Comparison of ENCODE assay signal across 10 mouse cellular contexts in the genomic region with DNA sequence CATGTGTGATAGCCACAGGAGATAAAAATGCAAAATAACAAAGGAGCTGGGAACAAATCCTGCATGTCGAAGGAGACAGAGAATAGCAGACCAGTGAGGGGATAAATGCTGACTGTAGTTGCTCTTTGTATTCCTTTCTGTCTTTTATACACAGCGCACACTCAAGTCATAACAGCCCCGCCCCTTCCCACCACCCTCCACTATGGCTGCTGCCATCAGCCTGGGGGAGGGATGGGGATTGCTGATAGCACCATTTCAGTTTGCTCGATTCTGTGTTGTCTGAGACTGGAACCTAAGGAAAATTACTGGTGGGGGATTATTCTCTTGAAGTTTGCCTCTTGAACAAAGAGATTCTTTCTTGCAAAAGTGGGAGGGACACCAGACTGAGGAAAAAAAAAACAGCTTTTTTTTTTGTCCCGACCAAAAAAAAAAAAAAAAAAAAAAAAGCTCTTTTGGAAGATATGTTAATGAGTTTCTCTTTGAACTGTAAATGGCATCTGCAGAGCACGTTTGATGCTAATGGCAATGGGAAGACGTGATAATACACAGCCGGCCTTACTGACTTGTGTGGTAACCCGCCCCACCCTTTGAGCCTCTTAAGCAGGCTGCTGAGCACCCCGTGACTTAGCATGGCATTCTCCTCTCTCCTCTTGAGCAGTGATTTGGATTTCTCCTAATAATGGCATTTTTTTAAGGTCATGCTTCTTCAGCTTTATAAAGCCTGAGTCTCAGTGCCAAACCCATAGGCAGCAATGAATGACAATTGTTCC.
A peak's percentile ranks its signal among the peaks of the same experiment; 100 is the strongest.
DNase-seq lines count a peak whose midpoint lies in the region; ATAC-seq and TF ChIP-seq lines count a peak whose summit lies in the region.
"Had no signal": no experiment of that assay in that cellular context is flagged by ENCODE, and none has a peak within 500 bp of the region (broad histone marks: within the 10 kb centered on the region; RNA-seq: fewer than 3 reads in every experiment).

No protein-coding gene starts in this region.

- no peaks in the 10 kb centered on the region for H3K27me3 ChIP-seq in heart, embryonic 14.5 days (ENCODE audit: control insufficient read depth, insufficient read depth, low read length)
- no peaks in the 10 kb centered on the region for H3K27me3 ChIP-seq in forebrain, postnatal 0 days (ENCODE audit: insufficient read depth, low read length)
- no peaks in the 10 kb centered on the region for H3K27me3 ChIP-seq in midbrain, embryonic 16.5 days (ENCODE audit: control insufficient read depth, insufficient read depth, low read depth, low read length)
- no peaks in the 10 kb centered on the region for H3K27me3 ChIP-seq in heart, adult 2 months (ENCODE audit: control insufficient read depth, insufficient read depth, low read length)
- H3K27me3 ChIP-seq: liver, embryonic 15.5 days had no signal

- TF ChIP-seq CTCF in forebrain, postnatal 0 days (IDR thresholded peaks at IDR 0.05; ENCODE audit: low read depth) = no peak
- no peak for TF ChIP-seq CTCF in heart, adult 2 months (IDR thresholded peaks at IDR 0.05)

- H3K4me1 ChIP-seq in heart, embryonic 14.5 days (ENCODE audit: control insufficient read depth in 2 of 2, insufficient read depth in 2 of 2, low read length in 2 of 2) = no peaks in the 10 kb centered on the region
- peaks cover 12% of the 10 kb centered on the region; the same call in 1 of the 2 replicates for H3K4me1 ChIP-seq in forebrain, postnatal 0 days (ENCODE audit: insufficient read depth)
- peaks cover 18% of the 10 kb centered on the region for H3K4me1 ChIP-seq in midbrain, embryonic 16.5 days (ENCODE audit: control insufficient read depth, insufficient read depth, low read length)
- no peaks in the 10 kb centered on the region for H3K4me1 ChIP-seq in heart, adult 2 months (ENCODE audit: control insufficient read depth, insufficient read depth, low read length)
- H3K4me1 ChIP-seq: liver, embryonic 15.5 days had no signal

- H3K27ac ChIP-seq in heart, embryonic 14.5 days (replicated peaks in 1 of 2; ENCODE audit: control insufficient read depth in 1 of 2, insufficient read depth in 1 of 2, low read depth in 2 of 2, low read length in 2 of 2) = no peak overlapping the region
- peak overlapping the region; percentile 64 for H3K27ac ChIP-seq in forebrain, postnatal 0 days (ENCODE audit: low read depth, low read length)
- H3K27ac ChIP-seq in midbrain, embryonic 16.5 days (ENCODE audit: low read length) = peak overlapping the region; percentile 55; the same call in 1 of the 2 replicates
- no peak overlapping the region for H3K27ac ChIP-seq in heart, adult 2 months
- H3K27ac ChIP-seq: liver, embryonic 15.5 days had no signal

- peak overlapping the region; percentile 23 for H3K4me2 ChIP-seq in heart, embryonic 14.5 days (ENCODE audit: low read length)
- H3K4me2 ChIP-seq in forebrain, postnatal 0 days (ENCODE audit: low read depth) = peak overlapping the region; percentile 37
- H3K4me2 ChIP-seq in midbrain, embryonic 16.5 days (ENCODE audit: low read length) = peak overlapping the region; percentile 44
- H3K4me2 ChIP-seq: liver, embryonic 15.5 days had no signal

- no peaks in the 10 kb centered on the region for H3K79me2 ChIP-seq in heart, adult 2 months (replicated peaks; ENCODE audit: control insufficient read depth, insufficient read depth, low read length)

- ATAC-seq in heart, embryonic 14.5 days (ENCODE audit: insufficient number of reproducible peaks, insufficient read depth, low FRiP score, low read depth) = no peak
- ATAC-seq in forebrain, postnatal 0 days = peak; percentile 94
- ATAC-seq in midbrain, embryonic 16.5 days = peak; percentile 92

- TF ChIP-seq EP300 in heart, adult 2 months (IDR thresholded peaks at IDR 0.05; ENCODE audit: insufficient read depth, low read depth, low read length) = no peak

- no peaks in the 10 kb centered on the region for H3K9me3 ChIP-seq in heart, embryonic 14.5 days (ENCODE audit: control insufficient read depth, low read length)
- H3K9me3 ChIP-seq in forebrain, postnatal 0 days (ENCODE audit: low read length) = no peaks in the 10 kb centered on the region
- H3K9me3 ChIP-seq in midbrain, embryonic 16.5 days (replicated peaks; ENCODE audit: control insufficient read depth, low read length, poor library complexity, severe bottlenecking) = no peaks in the 10 kb centered on the region
- H3K9me3 ChIP-seq: liver, embryonic 15.5 days had no signal

- TF ChIP-seq POLR2A in heart, adult 2 months (IDR thresholded peaks at IDR 0.05; ENCODE audit: insufficient read depth, low read depth, low read length) = no peak

- H3K9ac ChIP-seq in heart, embryonic 14.5 days (ENCODE audit: low read length) = no peak overlapping the region
- peak overlapping the region; percentile 14; the same call in 1 of the 2 replicates for H3K9ac ChIP-seq in forebrain, postnatal 0 days
- H3K9ac ChIP-seq in midbrain, embryonic 16.5 days (ENCODE audit: low read depth, low read length) = 0 out of 2 replicates have a peak overlapping the region, but pooled peaks have one; percentile 25
- no peak overlapping the region for H3K9ac ChIP-seq in heart, adult 2 months (ENCODE audit: low read depth, low read length)
- H3K9ac ChIP-seq: liver, embryonic 15.5 days had no signal

- no peak for DNase-seq in heart, postnatal 36 days
- DNase-seq in brain, adult 2 months (ENCODE audit: low read depth, low spot score) = peak; percentile 65
- DNase-seq in forebrain, postnatal 0 days = peak; percentile 68
- no peak for DNase-seq in spleen, postnatal 10 days (ENCODE audit: low spot score in 2 of 2)
- DNase-seq in adrenal gland, adult 8-10 months = no peak
- DNase-seq in heart, adult 2 months = no peak
- DNase-seq: cerebellum, postnatal 36 days had no signal

- WGBS in heart, embryonic 14.5 days = 36% methylated on average over 10 of the region's 10 CpGs
- WGBS in forebrain, postnatal 0 days = 6% methylated on average over 10 of the region's 10 CpGs
- 5% methylated on average over 10 of the region's 10 CpGs for WGBS in midbrain, embryonic 16.5 days
- WGBS in heart, adult 2 months = 33% methylated on average over 10 of the region's 10 CpGs

- intact Hi-C loops in heart, postnatal 36 days (cut with DNase I) = no loop called here
- intact Hi-C loops in heart, adult 2 months (cut with DNase I) = no loop called here

- no peaks in the 10 kb centered on the region for H3K36me3 ChIP-seq in heart, embryonic 14.5 days (ENCODE audit: control insufficient read depth, insufficient read depth, low read length)
- no peaks in the 10 kb centered on the region for H3K36me3 ChIP-seq in forebrain, postnatal 0 days (ENCODE audit: insufficient read depth)
- H3K36me3 ChIP-seq in midbrain, embryonic 16.5 days (ENCODE audit: control insufficient read depth, insufficient read depth, low read length) = no peaks in the 10 kb centered on the region
- H3K36me3 ChIP-seq in heart, adult 2 months (ENCODE audit: control insufficient read depth, insufficient read depth, low read length) = no peaks in the 10 kb centered on the region
- H3K36me3 ChIP-seq: liver, embryonic 15.5 days had no signal

- H3K4me3 ChIP-seq in heart, embryonic 14.5 days (ENCODE audit: control insufficient read depth in 1 of 2, insufficient read depth in 1 of 2, low read depth in 1 of 2, low read length in 2 of 2) = no peak overlapping the region
- H3K4me3 ChIP-seq in forebrain, postnatal 0 days (ENCODE audit: low read depth, low read length) = no peak overlapping the region
- no peak overlapping the region for H3K4me3 ChIP-seq in midbrain, embryonic 16.5 days (ENCODE audit: low read depth, low read length)
- H3K4me3 ChIP-seq in heart, adult 2 months = no peak overlapping the region
- H3K4me3 ChIP-seq: liver, embryonic 15.5 days had no signal

Comparison
In these comparisons a context has a peak if more than half of its experiments do, and no peak if none do; other contexts are left out.
1. H3K27ac ChIP-seq: peak in forebrain, postnatal 0 days (single experiment) and midbrain, embryonic 16.5 days (single experiment); none in heart, embryonic 14.5 days (0 of 2) and heart, adult 2 months (single experiment).
2. H3K9ac ChIP-seq: peak in forebrain, postnatal 0 days (single experiment) and midbrain, embryonic 16.5 days (single experiment); none in heart, embryonic 14.5 days (single experiment) and heart, adult 2 months (single experiment).
3. DNase-seq: peak in brain, adult 2 months (single experiment) and forebrain, postnatal 0 days (single experiment); none in heart, postnatal 36 days (0 of 2), spleen, postnatal 10 days (0 of 2), adrenal gland, adult 8-10 months (single experiment) and heart, adult 2 months (0 of 2).
4. Peak in every context shown above with its lines, with median percentiles within 50 percentile points of each other: H3K4me2 ChIP-seq.